Mouse (Mus musculus): ENCODE data around the gene Lbx2. TPM values are rescaled to one million over a fixed set of nuclear protein-coding genes. Genes with fewer than 3 reads are reported as not detected.

The Lbx2 gene
- total and polyA plus RNA-seq, 2 experiments from 2014 or later = 0.33 TPM; not detected in 1

- Histone ChIP-seq H3K4me3 (ENCODE audit: low read depth, low read length) (no peak overlapping the region), H3K36me3 (ENCODE audit: insufficient read depth) (no peaks in the 10 kb centered on the region), H3K27ac (ENCODE audit: low read depth, low read length) (no peak overlapping the region), H3K4me2 (ENCODE audit: low read depth) (peak overlapping the region; percentile 23; the same call in 1 of the 2 replicates), H3K4me1 (ENCODE audit: insufficient read depth) (no peaks in the 10 kb centered on the region), H3K9ac (no peak overlapping the region), H3K9me3 (ENCODE audit: low read length) (no peaks in the 10 kb centered on the region), H3K27me3 (ENCODE audit: insufficient read depth, low read length) (peaks cover 56% of the 10 kb centered on the region)
- DNase-seq (no peak), ATAC-seq (no peak)
- WGBS = 1% methylated on average over 47 of the region's 47 CpGs
- TF ChIP-seq CTCF (IDR thresholded peaks at IDR 0.05; ENCODE audit: low read depth) = no peak
Observed at GRCm38 (mm10) chr6:83087205-83087925, 1.2 kb downstream of the Lbx2 start.

DNA sequence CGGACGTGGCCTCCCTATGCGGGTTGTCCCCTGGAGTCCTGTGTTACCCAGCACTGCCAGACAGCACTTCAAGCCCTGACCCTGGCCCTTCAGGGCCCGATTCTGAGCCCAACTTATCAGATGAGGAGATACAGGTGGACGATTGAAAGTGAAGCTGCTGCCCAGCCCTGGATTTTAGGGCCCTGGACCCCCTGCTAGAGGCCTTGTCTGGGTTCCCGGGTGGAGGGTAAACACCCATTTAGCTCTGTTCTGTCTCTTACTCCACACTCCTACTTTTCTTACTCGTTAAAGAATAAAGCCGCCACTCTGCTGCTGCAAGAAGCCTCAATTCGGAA lies 1.7 kb downstream of the Lbx2 start:
- 7% methylated on average over 9 of the region's 9 CpGs for WGBS
- Histone ChIP-seq H3K9me3 (ENCODE audit: low read length) (no peaks in the 10 kb centered on the region), H3K36me3 (ENCODE audit: insufficient read depth) (no peaks in the 10 kb centered on the region), H3K4me2 (ENCODE audit: low read depth) (peak overlapping the region; percentile 23; the same call in 1 of the 2 replicates), H3K4me1 (ENCODE audit: insufficient read depth) (no peaks in the 10 kb centered on the region), H3K4me3 (ENCODE audit: low read depth, low read length) (no peak overlapping the region), H3K27ac (ENCODE audit: low read depth, low read length) (no peak overlapping the region), H3K9ac (no peak overlapping the region), H3K27me3 (ENCODE audit: insufficient read depth, low read length) (peaks cover 56% of the 10 kb centered on the region)
- ATAC-seq (no peak), DNase-seq (no peak)
- no peak for TF ChIP-seq CTCF (IDR thresholded peaks at IDR 0.05; ENCODE audit: low read depth)

DNA sequence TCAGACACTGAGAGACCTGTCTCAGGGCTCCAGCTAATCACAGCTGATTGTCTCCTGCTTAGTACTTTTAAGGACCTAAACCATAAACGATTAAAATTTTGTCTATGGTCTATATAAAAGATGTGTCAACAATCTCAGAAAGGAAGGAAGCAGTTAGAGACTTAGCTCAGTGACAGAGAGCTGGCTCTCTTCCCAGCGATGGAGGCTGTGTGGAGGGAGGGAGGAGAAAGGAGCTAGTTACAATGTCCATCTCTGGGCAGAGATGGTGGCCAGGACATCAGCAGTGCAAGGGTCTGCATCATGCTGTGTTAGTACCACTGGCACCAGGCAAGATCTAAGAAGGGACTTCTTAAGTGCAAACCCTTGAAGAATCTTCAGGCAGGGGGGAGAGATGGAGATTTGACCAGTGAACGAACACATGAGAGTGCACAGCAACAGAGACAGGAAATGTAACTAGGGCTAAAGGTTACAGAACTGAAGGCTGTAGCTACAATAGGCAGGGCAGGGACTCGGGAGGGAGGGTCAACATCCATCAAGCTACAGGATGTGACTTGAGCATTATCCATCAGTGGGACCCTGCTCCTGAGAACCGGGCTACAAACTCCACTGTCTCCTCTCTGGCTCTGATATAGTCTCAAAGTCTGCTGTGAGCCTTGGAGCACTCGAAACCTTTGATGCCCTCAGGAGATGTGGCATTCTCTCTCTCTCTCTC lies 6.4 kb downstream of the Lbx2 start:
- no peak for TF ChIP-seq CTCF (IDR thresholded peaks at IDR 0.05; ENCODE audit: low read depth)
- 48% methylated on average over 6 of the region's 6 CpGs for WGBS
- no peaks in the 10 kb centered on the region for H3K4me1 ChIP-seq (ENCODE audit: insufficient read depth)
- H3K9me3 ChIP-seq (ENCODE audit: low read length) = no peaks in the 10 kb centered on the region
- no peak overlapping the region for H3K9ac ChIP-seq
- H3K4me2 ChIP-seq (ENCODE audit: low read depth) = no peak overlapping the region
- H3K36me3 ChIP-seq (ENCODE audit: insufficient read depth) = no peaks in the 10 kb centered on the region
- no peak overlapping the region for H3K4me3 ChIP-seq (ENCODE audit: low read depth, low read length)
- H3K27me3 ChIP-seq (ENCODE audit: insufficient read depth, low read length) = peaks cover 26% of the 10 kb centered on the region
- no peak for ATAC-seq
- no peak for DNase-seq
- H3K27ac ChIP-seq (ENCODE audit: low read depth, low read length) = no peak overlapping the region

DNA sequence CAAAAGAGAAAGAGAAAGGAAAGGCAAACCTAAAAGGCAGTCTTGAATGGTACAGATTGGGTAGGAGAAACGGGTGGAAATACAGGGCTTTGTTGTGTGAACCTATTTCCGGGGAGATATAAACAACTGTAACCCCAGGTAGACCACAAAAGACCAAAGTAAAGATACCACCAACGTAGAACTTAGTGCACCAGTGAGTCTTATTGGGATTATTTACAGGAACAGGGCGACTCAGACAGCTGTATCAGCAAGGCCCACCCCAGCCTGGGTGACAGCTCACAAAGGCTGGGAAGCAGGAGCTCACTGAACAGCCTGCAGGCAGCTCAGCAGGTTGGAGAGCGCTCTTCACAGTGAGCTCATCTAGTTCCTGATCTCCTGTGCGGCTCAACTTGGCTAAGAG lies 9.8 kb downstream of the Lbx2 start:
- no peak overlapping the region for H3K4me2 ChIP-seq (ENCODE audit: low read depth)
- WGBS = 37% methylated on average over 6 of the region's 6 CpGs
- no peak overlapping the region for H3K4me3 ChIP-seq (ENCODE audit: low read depth, low read length)
- no peak overlapping the region for H3K27ac ChIP-seq (ENCODE audit: low read depth, low read length)
- H3K4me1 ChIP-seq (ENCODE audit: insufficient read depth) = no peaks in the 10 kb centered on the region
- TF ChIP-seq CTCF (IDR thresholded peaks at IDR 0.05; ENCODE audit: low read depth) = no peak
- H3K9ac ChIP-seq = no peak overlapping the region
- H3K36me3 ChIP-seq (ENCODE audit: insufficient read depth) = no peaks in the 10 kb centered on the region
- no peaks in the 10 kb centered on the region; the same call in 1 of the 2 replicates for H3K27me3 ChIP-seq (ENCODE audit: insufficient read depth, low read length)
- no peak for ATAC-seq
- no peak for DNase-seq
- no peaks in the 10 kb centered on the region for H3K9me3 ChIP-seq (ENCODE audit: low read length)

DNA sequence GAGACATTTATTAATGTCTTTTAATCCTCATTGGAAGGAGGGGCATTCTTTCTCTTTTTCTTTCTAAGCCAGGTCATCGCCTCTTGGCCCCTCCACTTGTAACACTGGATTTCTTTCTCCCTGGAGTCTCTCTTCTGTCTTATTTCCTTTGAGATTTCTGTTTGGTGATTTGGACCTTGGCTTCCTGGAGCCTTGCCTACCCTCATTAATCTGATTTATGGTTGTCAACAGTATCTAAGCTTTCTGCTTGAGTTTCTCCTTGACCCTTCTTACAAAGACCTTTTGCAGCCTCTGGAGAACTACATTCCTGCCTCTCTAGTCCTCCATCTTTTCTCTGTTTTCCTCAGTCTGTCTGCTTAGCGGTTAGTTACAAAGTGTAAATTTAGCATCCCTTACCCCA lies 12.2 kb downstream of the Lbx2 start:
- Histone ChIP-seq H3K4me3 (ENCODE audit: low read depth, low read length) (no peak overlapping the region), H3K27ac (ENCODE audit: low read depth, low read length) (no peak overlapping the region), H3K36me3 (ENCODE audit: insufficient read depth) (no peaks in the 10 kb centered on the region), H3K4me2 (ENCODE audit: low read depth) (no peak overlapping the region), H3K9me3 (ENCODE audit: low read length) (no peaks in the 10 kb centered on the region), H3K4me1 (ENCODE audit: insufficient read depth) (peaks cover 8% of the 10 kb centered on the region; the same call in 1 of the 2 replicates), H3K9ac (no peak overlapping the region), H3K27me3 (ENCODE audit: insufficient read depth, low read length) (no peaks in the 10 kb centered on the region)
- ATAC-seq (no peak), DNase-seq (no peak)
- TF ChIP-seq CTCF (IDR thresholded peaks at IDR 0.05; ENCODE audit: low read depth) = no peak
- 78% methylated on average over 2 of the region's 2 CpGs for WGBS

- H3K4me3 ChIP-seq (ENCODE audit: low read depth, low read length) = peak within 1 kb of the TSS; percentile 66
- H3K4me1 ChIP-seq (ENCODE audit: insufficient read depth) = peaks cover 8% of the 10 kb centered on the region; the same call in 1 of the 2 replicates
- WGBS = under 1% methylated on average over 25 of the region's 25 CpGs
- H3K36me3 ChIP-seq (ENCODE audit: insufficient read depth) = no peaks in the 10 kb centered on the region; the same call in 1 of the 2 replicates
- ATAC-seq = peak; percentile 85
- peak; percentile 90 for DNase-seq
- H3K27me3 ChIP-seq (ENCODE audit: insufficient read depth, low read length) = no peaks in the 10 kb centered on the region
- H3K27ac ChIP-seq (ENCODE audit: low read depth, low read length) = peak within 1 kb of the TSS; percentile 82
- H3K4me2 ChIP-seq (ENCODE audit: low read depth) = peak within 1 kb of the TSS; percentile 99
- peak within 1 kb of the TSS; percentile 76 for H3K9ac ChIP-seq
- no peaks in the 10 kb centered on the region for H3K9me3 ChIP-seq (ENCODE audit: low read length)
- TF ChIP-seq CTCF (IDR thresholded peaks at IDR 0.05; ENCODE audit: low read depth) = peak; percentile 81
Observed at GRCm38 (mm10) chr6:83101316-83101687, 15.1 kb downstream of the Lbx2 start, which contains the start of the genes Ccdc142 and Gm42688. Gene Ccdc142, plus strand, starts transcription at chr6:83101601. Gene Gm42688, plus strand, starts transcription at chr6:83101617.

Measured in forebrain, postnatal 0 days (tissue).